Comparison of ENCODE assay signal across 18 mouse cellular contexts in genomic region chr17:83226395-83226986, GRCm38 (mm10). TPM values are rescaled to one million over a fixed set of nuclear protein-coding genes. Genes with fewer than 3 reads are reported as not detected.
A peak's percentile ranks its signal among the peaks of the same experiment; 100 is the strongest.
DNase-seq lines count a peak whose midpoint lies in the region; ATAC-seq and TF ChIP-seq lines count a peak whose summit lies in the region.
"Had no signal": no experiment of that assay in that cellular context is flagged by ENCODE, and none has a peak within 500 bp of the region (broad histone marks: within the 10 kb centered on the region; RNA-seq: fewer than 3 reads in every experiment).

No protein-coding gene starts in this region.

- no peaks in the 10 kb centered on the region for H3K9me3 ChIP-seq in heart, embryonic 16.5 days (replicated peaks; ENCODE audit: control insufficient read depth, low read length)
- no peaks in the 10 kb centered on the region for H3K9me3 ChIP-seq in midbrain, embryonic 12.5 days
- H3K9me3 ChIP-seq: forebrain, embryonic 12.5 days; limb, embryonic 15.5 days; megakaryocyte, embryonic 14.5 days had no signal

- no peaks in the 10 kb centered on the region for H3K27me3 ChIP-seq in heart, embryonic 16.5 days (ENCODE audit: control insufficient read depth, insufficient read depth, low read length)
- peaks cover 97% of the 10 kb centered on the region for H3K27me3 ChIP-seq in midbrain, embryonic 12.5 days

- H3K4me2 ChIP-seq in heart, embryonic 16.5 days (ENCODE audit: low read depth, low read length) = no peak overlapping the region
- no peak overlapping the region for H3K4me2 ChIP-seq in midbrain, embryonic 12.5 days (replicated peaks)
- H3K4me2 ChIP-seq: forebrain, embryonic 12.5 days; limb, embryonic 15.5 days had no signal

- H3K27ac ChIP-seq in heart, embryonic 16.5 days (ENCODE audit: low read length) = peak overlapping the region; percentile 39; the same call in 1 of the 2 replicates
- H3K27ac ChIP-seq in layer of hippocampus, adult 2 months = no peak overlapping the region
- no peak overlapping the region for H3K27ac ChIP-seq in midbrain, embryonic 12.5 days (replicated peaks)
- H3K27ac ChIP-seq: forebrain, embryonic 12.5 days; limb, embryonic 15.5 days had no signal

- no peak overlapping the region for H3K9ac ChIP-seq in heart, embryonic 16.5 days (ENCODE audit: low read length)
- H3K9ac ChIP-seq in midbrain, embryonic 12.5 days (replicated peaks) = no peak overlapping the region
- H3K9ac ChIP-seq: forebrain, embryonic 12.5 days; limb, embryonic 15.5 days; liver, postnatal 0 days had no signal

- WGBS in heart, embryonic 16.5 days = 71% methylated on average over 8 of the region's 8 CpGs
- WGBS in midbrain, embryonic 12.5 days = 22% methylated on average over 8 of the region's 8 CpGs

- intact Hi-C loops in heart, postnatal 25 days (cut with DNase I) = no loop called here

- H3K4me1 ChIP-seq in heart, embryonic 16.5 days (ENCODE audit: control insufficient read depth, insufficient read depth, low read length) = peaks cover 19% of the 10 kb centered on the region
- H3K4me1 ChIP-seq in midbrain, embryonic 12.5 days = peaks cover 20% of the 10 kb centered on the region; the same call in 1 of the 2 replicates
- H3K4me1 ChIP-seq: megakaryocyte, embryonic 14.5 days had no signal

- no peak for ATAC-seq in heart, embryonic 16.5 days (replicated peaks; ENCODE audit: extremely low read depth, insufficient read depth, low FRiP score)
- peak; percentile 70 for ATAC-seq in midbrain, embryonic 12.5 days (ENCODE audit: low FRiP score, low read depth)
- ATAC-seq: liver, postnatal 0 days had no signal

- peaks cover 39% of the 10 kb centered on the region for H3K36me3 ChIP-seq in heart, embryonic 16.5 days (ENCODE audit: control insufficient read depth, insufficient read depth)
- H3K36me3 ChIP-seq in midbrain, embryonic 12.5 days = no peaks in the 10 kb centered on the region

- no peak for DNase-seq in heart, postnatal 25 days (ENCODE audit: low spot score)
- DNase-seq in layer of hippocampus, adult 2 months (ENCODE audit: low spot score in 2 of 2) = no peak
- no peak for DNase-seq in layer of hippocampus, postnatal 36 days
- no peak for DNase-seq in urinary bladder, postnatal 14 days (ENCODE audit: low spot score)
- no peak for DNase-seq in spleen, adult 12 weeks (ENCODE audit: low spot score)
- DNase-seq: heart, adult 18-20 months; heart, postnatal 14 days; kidney, adult 8-10 months; liver, postnatal 0 days; lung, postnatal 14 days; retina, postnatal 1 day; spleen, adult 18-20 months; thymus, adult 2 months had no signal

- H3K4me3 ChIP-seq in heart, embryonic 16.5 days (ENCODE audit: low read length) = no peak overlapping the region
- no peak overlapping the region for H3K4me3 ChIP-seq in layer of hippocampus, adult 2 months
- no peak overlapping the region for H3K4me3 ChIP-seq in midbrain, embryonic 12.5 days
- H3K4me3 ChIP-seq: forebrain, embryonic 12.5 days; limb, embryonic 15.5 days; megakaryocyte, embryonic 14.5 days had no signal

- peak; percentile 27 for TF ChIP-seq CTCF in layer of hippocampus, adult 2 months (conservative IDR thresholded peaks at IDR 0.05)

RNA-seq across cellular contexts. Expression of gene Pkdcc, which starts 11.4 kb away (rescaled TPM):
- polyA plus RNA-seq in heart, embryonic 16.5 days (2015; fragmentation: Nextera tagmentation; extraction: Ambion mirVana) = 10.9 and 11.9 TPM in 2 replicates
- total RNA-seq in heart, postnatal 25 days (2021) = 10 to 100 TPM; 48.6 to 48.7 TPM
- total RNA-seq in layer of hippocampus, adult 2 months (2021) = 10 to 100 TPM; 12.6 to 15.3 TPM
- 10 to 100 TPM; 16.4 to 18.9 TPM for total RNA-seq in layer of hippocampus, postnatal 36 days (2021)
- 4.1 and 6.6 TPM in 2 replicates for polyA plus RNA-seq in midbrain, embryonic 12.5 days (2016; fragmentation: Nextera tagmentation; extraction: Ambion mirVana)
